Mouse (Mus musculus) kidney, embryonic 15.5 days (tissue): ENCODE data around the gene Sufu. TPM values are rescaled to one million over a fixed set of nuclear protein-coding genes. Genes with fewer than 3 reads are reported as not detected.

Experiments
- ATAC-seq: fragments of 200-750 bp; cut with Nextera tagmentation; replicated peaks from 2 replicates; pipeline ENCODE4 v1.8.0; 2017; ENCODE audit warnings: moderate TSS enrichment; ENCODE audit not compliant: low FRiP score
- H3K27ac ChIP-seq: fragments of 300-500 bp; sonication (generic); 2 replicates; pipeline ENCODE4 v1.5.1; 2015; ENCODE audit warnings: mild to moderate bottlenecking, inconsistent platforms
- H3K27me3 ChIP-seq: fragments of 300-500 bp; sonication (generic); 2 replicates; pipeline ENCODE4 v1.6.1; 2015; ENCODE audit warnings: inconsistent platforms
- H3K36me3 ChIP-seq: fragments of 300-500 bp; sonication (generic); 2 replicates; pipeline ENCODE4 v1.6.1; 2015; ENCODE audit warnings: inconsistent platforms
- H3K4me1 ChIP-seq: fragments of 300-500 bp; sonication (generic); 2 replicates; pipeline ENCODE4 v1.6.1; 2015; ENCODE audit warnings: inconsistent platforms
- H3K4me2 ChIP-seq: fragments of 300-500 bp; sonication (generic); 2 replicates; pipeline ENCODE4 v1.6.1; 2015; ENCODE audit warnings: moderate library complexity, mild to moderate bottlenecking, inconsistent platforms
- H3K4me3 ChIP-seq: fragments of 300-500 bp; sonication (generic); replicated peaks from 2 replicates; pipeline ENCODE4 v1.5.1; 2015; ENCODE audit warnings: mild to moderate bottlenecking, inconsistent platforms
- H3K9ac ChIP-seq: fragments of 300-500 bp; sonication (generic); 2 replicates; pipeline ENCODE4 v1.6.1; 2015; ENCODE audit warnings: mild to moderate bottlenecking, inconsistent platforms
- H3K9me3 ChIP-seq: fragments of 300-500 bp; sonication (generic); replicated peaks from 2 replicates; pipeline ENCODE4 v1.6.1; 2016; ENCODE audit warnings: inconsistent platforms
- WGBS: fragments of 180-500 bp; shearing (Covaris S2); methylation state at CpG from one replicate; pipeline ENCODE4 v1.1.7; 2015; ENCODE audit warnings: mixed read lengths; 5-methylcytosine and 5-hydroxymethylcytosine counted together
- polyA plus RNA-seq: library from polyadenylated mRNA; unstranded; fragments of >200 nt; fragmentation: Nextera tagmentation; extraction: Ambion mirVana; gene quantifications from 2 replicates; pipeline ENCODE4 v1.2.1, GENCODE M21; 2015

The Sufu gene
- polyA plus RNA-seq, 1 experiment from 2014 or later, result 46.5 TPM

GRCm38 (mm10) chr19:46533066-46533465 is 136.4 kb downstream of the Sufu start:
- H3K36me3 ChIP-seq, result peaks cover 5% of the 10 kb centered on the region; the same call in 1 of the 2 replicates
- H3K9ac ChIP-seq, result 0 out of 2 replicates have a peak overlapping the region, but pooled peaks have one; percentile 18
- H3K27me3 ChIP-seq, result no peaks in the 10 kb centered on the region
- no peak overlapping the region for H3K4me3 ChIP-seq
- ATAC-seq, result 0 out of 2 replicates have a peak, but pooled peaks have one; percentile 16
- peak overlapping the region; percentile 96 for H3K27ac ChIP-seq
- WGBS, result 25% methylated on average over 4 of the region's 4 CpGs
- H3K4me2 ChIP-seq, result 0 out of 2 replicates have a peak overlapping the region, but pooled peaks have one; percentile 20
- no peaks in the 10 kb centered on the region for H3K9me3 ChIP-seq
- H3K4me1 ChIP-seq, result peaks cover 76% of the 10 kb centered on the region

- Histone ChIP-seq H3K36me3 (peaks cover 5% of the 10 kb centered on the region; the same call in 1 of the 2 replicates), H3K9ac (no peak overlapping the region), H3K27me3 (no peaks in the 10 kb centered on the region), H3K27ac (peak overlapping the region; percentile 96), H3K4me3 (no peak overlapping the region), H3K4me1 (peaks cover 74% of the 10 kb centered on the region), H3K9me3 (no peaks in the 10 kb centered on the region), H3K4me2 (no peak overlapping the region)
- 30% methylated on average over 5 of the region's 5 CpGs for WGBS
- no peak for ATAC-seq
Observed at GRCm38 (mm10) chr19:46533525-46533924, 136.8 kb downstream of the Sufu start.

- ATAC-seq, result no peak
- Histone ChIP-seq H3K4me2 (no peak overlapping the region), H3K36me3 (peaks cover 5% of the 10 kb centered on the region; the same call in 1 of the 2 replicates), H3K4me3 (no peak overlapping the region), H3K9me3 (no peaks in the 10 kb centered on the region), H3K9ac (no peak overlapping the region), H3K27me3 (no peaks in the 10 kb centered on the region), H3K27ac (peak overlapping the region; percentile 11; the same call in 1 of the 2 replicates), H3K4me1 (peaks cover 64% of the 10 kb centered on the region)
- 37% methylated on average over 6 of the region's 6 CpGs for WGBS
Observed at GRCm38 (mm10) chr19:46534542-46535098, 137.9 kb downstream of the Sufu start.

GRCm38 (mm10) chr19:46537357-46537756 is 140.7 kb downstream of the Sufu start:
- H3K4me3 ChIP-seq, result no peak overlapping the region
- no peak overlapping the region for H3K9ac ChIP-seq
- no peak for ATAC-seq
- H3K27ac ChIP-seq, result no peak overlapping the region
- peaks cover 29% of the 10 kb centered on the region for H3K36me3 ChIP-seq
- WGBS, result 93% methylated on average over 9 of the region's 9 CpGs
- H3K27me3 ChIP-seq, result no peaks in the 10 kb centered on the region
- H3K4me1 ChIP-seq, result peaks cover 36% of the 10 kb centered on the region
- no peak overlapping the region for H3K4me2 ChIP-seq
- no peaks in the 10 kb centered on the region for H3K9me3 ChIP-seq

GRCm38 (mm10) chr19:46538213-46538612 is 141.5 kb downstream of the Sufu start:
- H3K9ac ChIP-seq, result no peak overlapping the region
- 88% methylated on average over 6 of the region's 6 CpGs for WGBS
- no peak overlapping the region for H3K4me3 ChIP-seq
- no peak for ATAC-seq
- H3K36me3 ChIP-seq, result peaks cover 38% of the 10 kb centered on the region
- H3K27me3 ChIP-seq, result no peaks in the 10 kb centered on the region
- no peak overlapping the region for H3K27ac ChIP-seq
- H3K4me2 ChIP-seq, result no peak overlapping the region
- peaks cover 28% of the 10 kb centered on the region for H3K4me1 ChIP-seq
- H3K9me3 ChIP-seq, result no peaks in the 10 kb centered on the region

Other genes with a start within 250 kb of the Sufu start
- gene Pitx3, start 248.6 kb upstream of the Sufu start, polyA plus RNA-seq, result 0.48 and 0.85 TPM in 2 replicates
- gene Gbf1, start 244.4 kb upstream of the Sufu start, polyA plus RNA-seq, result 50.7 and 51.0 TPM in 2 replicates
- gene Nfkb2, start 92.6 kb upstream of the Sufu start, polyA plus RNA-seq, result 8.3 and 9.8 TPM in 2 replicates
- 3.9 and 7.2 TPM in 2 replicates for gene Psd, start 69.7 kb upstream of the Sufu start, polyA plus RNA-seq
- gene Fbxl15, start 68.7 kb upstream of the Sufu start, polyA plus RNA-seq, result 18.2 and 20.1 TPM in 2 replicates
- 158 and 177 TPM in 2 replicates for gene Cuedc2, start 58.2 kb upstream of the Sufu start, polyA plus RNA-seq
- 12.5 and 15.0 TPM in 2 replicates for gene Mfsd13a, start 55.8 kb upstream of the Sufu start, polyA plus RNA-seq
- gene 2310034G01Rik, start 46.6 kb upstream of the Sufu start, polyA plus RNA-seq, result 2.0 and 2.6 TPM in 2 replicates
- 122 and 136 TPM in 2 replicates for gene Actr1a, start 1.1 kb upstream of the Sufu start, polyA plus RNA-seq
- 24.6 and 28.7 TPM in 2 replicates for gene Trim8, start 104.8 kb downstream of the Sufu start, polyA plus RNA-seq
- gene Arl3, start 176.3 kb downstream of the Sufu start, polyA plus RNA-seq, result 143 and 145 TPM in 2 replicates
- 32.9 and 33.0 TPM in 2 replicates for gene Sfxn2, start 176.5 kb downstream of the Sufu start, polyA plus RNA-seq
- 46.4 and 51.3 TPM in 2 replicates for gene Wbp1l, start 202.2 kb downstream of the Sufu start, polyA plus RNA-seq